Mouse (Mus musculus): ENCODE measurements at regions not wholly inside any gene's neighbourhood (a gene's known extent, or its start where the extent isn't known, plus 50 kb on each side); places are given as distances from the start of the nearest gene placed in this dataset.

GRCm38 (mm10) chr5:18433287-18433686, 73.1 kb upstream of the Gnai1 start:
- no peak for DNase-seq (ENCODE audit: low spot score)
- intact Hi-C loops (cut with DNase I), result no loop called here

GRCm38 (mm10) chr5:18425098-18425497, 64.9 kb upstream of the Gnai1 start:
- intact Hi-C loops (cut with DNase I), result no loop called here
- DNase-seq (ENCODE audit: low spot score), result no peak

GRCm38 (mm10) chr5:18414892-18415291, 54.7 kb upstream of the Gnai1 start:
- intact Hi-C loops (cut with DNase I), result no loop called here
- DNase-seq (ENCODE audit: low spot score), result no peak

Measured in heart, postnatal 25 days (tissue).